Mouse (Mus musculus): ENCODE results near the gene Palm3. TPM values are rescaled to one million over a fixed set of nuclear protein-coding genes. Genes with fewer than 3 reads are reported as not detected.
"Not testable (repeated sequence)": the region's sequence is repeated elsewhere in the genome, so short reads cannot be mapped to it uniquely, and the experiment has no call there.

The Palm3 gene
- polyA plus RNA-seq, 1 experiment from 2014 or later = 2.1 TPM

- ATAC-seq (ENCODE audit: insufficient number of reproducible peaks, low FRiP score) = peak; percentile 17; the same call in 1 of the 2 replicates
- Histone ChIP-seq H3K9ac (peak overlapping the region; percentile 90), H3K36me3 (peaks cover 39% of the 10 kb centered on the region)
Observed at GRCm38 (mm10) chr8:83998231-83999056, 22.8 kb upstream of the Palm3 start.

DNA sequence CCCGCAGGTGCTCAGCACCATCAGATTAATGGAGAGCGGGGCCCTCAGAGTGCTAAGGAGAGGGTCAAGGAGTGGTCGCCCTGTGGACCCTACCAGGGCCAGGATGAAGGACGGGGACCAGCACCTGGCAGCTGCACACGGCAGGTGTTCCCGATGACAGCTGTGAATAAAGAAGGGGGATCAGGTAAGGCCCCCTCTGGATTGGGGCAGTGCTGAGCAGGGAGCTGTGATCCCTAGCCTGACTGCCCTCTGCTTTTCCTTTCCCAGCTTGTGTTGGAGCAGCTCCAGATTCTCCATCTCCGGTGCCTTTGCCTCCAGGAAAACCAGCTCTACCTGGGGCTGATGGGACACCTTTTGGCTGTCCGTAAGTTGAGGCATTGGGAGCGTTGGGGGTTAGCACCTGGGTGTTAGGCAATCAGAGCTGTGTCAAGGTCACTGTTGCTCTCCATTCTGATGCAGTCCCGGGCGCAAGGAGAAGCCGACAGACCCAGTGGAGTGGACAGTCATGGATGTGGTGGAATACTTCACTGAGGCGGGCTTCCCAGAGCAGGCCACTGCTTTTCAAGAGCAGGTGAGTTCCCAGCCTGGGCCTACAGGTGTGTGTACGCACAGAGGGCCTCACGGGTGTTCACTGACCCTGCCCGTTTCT, 22.1 kb upstream of the Palm3 start:
- peak overlapping the region; percentile 95 for H3K4me3 ChIP-seq
- H3K4me1 ChIP-seq (replicated peaks) = peaks cover 41% of the 10 kb centered on the region
- no peaks in the 10 kb centered on the region for H3K9me3 ChIP-seq (replicated peaks)
- ATAC-seq (ENCODE audit: insufficient number of reproducible peaks, low FRiP score) = no peak
- H3K4me2 ChIP-seq = peak overlapping the region; percentile 96
- H3K9ac ChIP-seq = peak overlapping the region; percentile 90
- peaks cover 19% of the 10 kb centered on the region for H3K27me3 ChIP-seq (replicated peaks)
- no peak overlapping the region for H3K27ac ChIP-seq (ENCODE audit: poor library complexity, severe bottlenecking)
- H3K36me3 ChIP-seq = peaks cover 33% of the 10 kb centered on the region
- WGBS = 68% methylated on average over 16 of the region's 16 CpGs

More at GRCm38 (mm10) chr8:83998231-83999056, 22.8 kb upstream of the Palm3 start:
- Histone ChIP-seq H3K9me3 (replicated peaks) (no peaks in the 10 kb centered on the region), H3K27ac (ENCODE audit: poor library complexity, severe bottlenecking) (peak overlapping the region; percentile 87), H3K27me3 (replicated peaks) (peaks cover 19% of the 10 kb centered on the region), H3K4me1 (replicated peaks) (peaks cover 35% of the 10 kb centered on the region), H3K4me3 (peak overlapping the region; percentile 95), H3K4me2 (peak overlapping the region; percentile 96)
- WGBS = 11% methylated on average over 91 of the region's 92 CpGs

DNA sequence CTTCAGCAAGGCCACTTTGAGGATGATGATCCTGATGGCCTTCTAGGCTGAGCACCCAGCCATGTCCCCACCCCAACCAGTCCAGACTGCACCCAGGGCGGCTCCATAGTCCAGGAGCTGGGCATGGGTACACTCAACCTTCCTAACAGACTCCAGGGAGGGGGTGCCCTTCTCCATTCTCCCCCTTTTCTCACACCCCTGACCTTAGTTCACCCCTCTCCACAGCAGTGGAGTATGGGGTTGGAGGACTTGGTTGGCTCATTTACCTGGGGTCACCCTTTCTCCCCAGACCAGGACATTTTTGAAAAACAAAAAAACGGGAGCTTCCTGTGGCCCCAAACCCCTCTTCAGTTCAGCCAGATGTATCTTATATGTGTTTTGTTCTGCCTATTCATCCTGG, 21.4 kb upstream of the Palm3 start:
- Histone ChIP-seq H3K27ac (ENCODE audit: poor library complexity, severe bottlenecking) (no peak overlapping the region), H3K9me3 (replicated peaks) (no peaks in the 10 kb centered on the region), H3K36me3 (peaks cover 27% of the 10 kb centered on the region), H3K9ac (no peak overlapping the region), H3K4me1 (replicated peaks) (peaks cover 44% of the 10 kb centered on the region), H3K4me3 (0 out of 2 replicates have a peak overlapping the region, but pooled peaks have one; percentile 0), H3K4me2 (0 out of 2 replicates have a peak overlapping the region, but pooled peaks have one; percentile 96), H3K27me3 (replicated peaks) (peaks cover 19% of the 10 kb centered on the region)
- 92% methylated on average over 2 of the region's 2 CpGs for WGBS
- ATAC-seq (ENCODE audit: insufficient number of reproducible peaks, low FRiP score) = no peak

- peaks cover 37% of the 10 kb centered on the region for H3K4me1 ChIP-seq (replicated peaks)
- peaks cover 21% of the 10 kb centered on the region for H3K36me3 ChIP-seq
- no peak for ATAC-seq (ENCODE audit: insufficient number of reproducible peaks, low FRiP score)
- H3K27ac ChIP-seq (ENCODE audit: poor library complexity, severe bottlenecking) = no peak within 1 kb of the TSS
- H3K4me2 ChIP-seq = peak within 1 kb of the TSS; percentile 35
- no peaks in the 10 kb centered on the region for H3K9me3 ChIP-seq (replicated peaks)
- peak within 1 kb of the TSS; percentile 14; the same call in 1 of the 2 replicates for H3K4me3 ChIP-seq
- peak within 1 kb of the TSS; percentile 26; the same call in 1 of the 2 replicates for H3K9ac ChIP-seq
- peaks cover 19% of the 10 kb centered on the region for H3K27me3 ChIP-seq (replicated peaks)
- WGBS = 37% methylated on average over 61 of the region's 61 CpGs
Observed at GRCm38 (mm10) chr8:84001281-84002000, 19.8 kb upstream of the Palm3 start, which contains the start of gene 1700067K01Rik. 1700067K01Rik (plus strand) TSS chr8:84001502.

GRCm38 (mm10) chr8:84002957-84003611, 18.2 kb upstream of the Palm3 start:
- Histone ChIP-seq H3K9me3 (replicated peaks) (no peaks in the 10 kb centered on the region), H3K27me3 (replicated peaks) (peaks cover 19% of the 10 kb centered on the region), H3K36me3 (peaks cover 21% of the 10 kb centered on the region), H3K4me1 (replicated peaks) (peaks cover 36% of the 10 kb centered on the region), H3K4me3 (no peak overlapping the region), H3K9ac (no peak overlapping the region), H3K4me2 (no peak overlapping the region), H3K27ac (ENCODE audit: poor library complexity, severe bottlenecking) (no peak overlapping the region)
- ATAC-seq (ENCODE audit: insufficient number of reproducible peaks, low FRiP score) = no peak
- 67% methylated on average over 12 of the region's 12 CpGs for WGBS

- Histone ChIP-seq H3K27ac (ENCODE audit: poor library complexity, severe bottlenecking) (no peak overlapping the region), H3K9me3 (replicated peaks) (no peaks in the 10 kb centered on the region), H3K4me3 (peak overlapping the region; percentile 60), H3K4me2 (peak overlapping the region; percentile 88), H3K4me1 (replicated peaks) (peaks cover 33% of the 10 kb centered on the region), H3K36me3 (peaks cover 21% of the 10 kb centered on the region), H3K9ac (peak overlapping the region; percentile 72; the same call in 1 of the 2 replicates), H3K27me3 (replicated peaks) (peaks cover 19% of the 10 kb centered on the region)
- WGBS = 77% methylated on average over 6 of the region's 6 CpGs
- ATAC-seq (ENCODE audit: insufficient number of reproducible peaks, low FRiP score) = no peak
Observed at GRCm38 (mm10) chr8:84003612-84004246, 17.5 kb upstream of the Palm3 start.

- no peaks in the 10 kb centered on the region for H3K9me3 ChIP-seq (replicated peaks)
- peak overlapping the region; percentile 72 for H3K9ac ChIP-seq
- H3K4me3 ChIP-seq = peak overlapping the region; percentile 60
- peaks cover 16% of the 10 kb centered on the region for H3K27me3 ChIP-seq (replicated peaks)
- peak overlapping the region; percentile 88 for H3K4me2 ChIP-seq
- under 1% methylated on average over 30 of the region's 30 CpGs for WGBS
- H3K27ac ChIP-seq (ENCODE audit: poor library complexity, severe bottlenecking) = peak overlapping the region; percentile 69
- ATAC-seq (ENCODE audit: insufficient number of reproducible peaks, low FRiP score) = peak; percentile 89
- peaks cover 15% of the 10 kb centered on the region for H3K36me3 ChIP-seq
- H3K4me1 ChIP-seq (replicated peaks) = peaks cover 23% of the 10 kb centered on the region
Observed at GRCm38 (mm10) chr8:84004533-84005201, 16.6 kb upstream of the Palm3 start.

DNA sequence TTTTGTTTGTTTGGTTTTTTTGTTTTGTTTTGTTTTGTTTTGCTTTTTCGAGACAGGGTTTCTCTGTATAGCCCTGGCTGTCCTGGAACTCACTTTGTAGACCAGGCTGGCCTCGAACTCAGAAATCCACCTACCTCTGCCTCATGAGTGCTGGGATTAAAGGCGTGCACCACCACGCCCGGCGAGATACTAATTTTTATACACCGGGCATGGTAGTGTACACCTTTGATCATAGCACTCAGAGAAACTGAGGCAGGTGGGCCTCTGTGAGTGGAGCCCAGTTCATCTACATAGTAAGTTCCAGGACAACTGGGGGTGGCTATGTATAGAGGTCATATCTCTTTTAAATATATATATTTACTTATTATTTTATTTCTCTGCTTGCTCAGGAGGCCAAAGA, 15.8 kb upstream of the Palm3 start:
- Histone ChIP-seq H3K27me3 (replicated peaks) (peaks cover 20% of the 10 kb centered on the region), H3K4me1 (replicated peaks) (peaks cover 21% of the 10 kb centered on the region)
- not testable (repeated sequence) for H3K9ac ChIP-seq; H3K9me3 ChIP-seq (replicated peaks); H3K4me2 ChIP-seq; ATAC-seq (ENCODE audit: insufficient number of reproducible peaks, low FRiP score); H3K27ac ChIP-seq (ENCODE audit: poor library complexity, severe bottlenecking); H3K4me3 ChIP-seq; H3K36me3 ChIP-seq
- WGBS = 92% methylated on average over 7 of the region's 7 CpGs

DNA sequence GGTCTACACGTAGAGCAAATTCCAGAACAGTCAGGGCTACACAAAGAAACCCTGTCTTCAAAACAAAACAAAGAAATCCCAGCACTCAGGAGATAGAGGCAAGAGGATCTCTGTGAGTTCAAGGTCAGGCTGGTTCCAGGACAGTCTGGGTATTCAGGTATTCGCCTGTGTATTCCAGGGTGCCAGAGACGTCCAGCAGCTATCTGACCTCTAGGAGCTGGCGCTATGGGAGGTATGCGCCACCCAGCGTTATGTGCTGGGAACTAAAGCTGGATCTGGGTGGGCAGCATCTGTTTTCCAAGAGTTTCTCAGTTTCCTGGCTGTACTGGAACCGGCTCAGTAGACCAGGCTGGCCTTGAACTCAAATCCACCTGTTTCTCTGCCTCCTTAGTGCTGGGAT, 12.9 kb upstream of the Palm3 start:
- Histone ChIP-seq H3K27ac (ENCODE audit: poor library complexity, severe bottlenecking) (no peak overlapping the region), H3K4me1 (replicated peaks) (peaks cover 30% of the 10 kb centered on the region), H3K36me3 (no peaks in the 10 kb centered on the region), H3K9ac (no peak overlapping the region), H3K9me3 (replicated peaks) (no peaks in the 10 kb centered on the region), H3K4me2 (no peak overlapping the region), H3K27me3 (replicated peaks) (peaks cover 32% of the 10 kb centered on the region), H3K4me3 (no peak overlapping the region)
- ATAC-seq (ENCODE audit: insufficient number of reproducible peaks, low FRiP score) = no peak
- 26% methylated on average over 7 of the region's 7 CpGs for WGBS

GRCm38 (mm10) chr8:84009876-84010275, 11.4 kb upstream of the Palm3 start:
- no peak overlapping the region for H3K9ac ChIP-seq
- 0 out of 2 replicates have a peak, but pooled peaks have one; percentile 36 for ATAC-seq (ENCODE audit: insufficient number of reproducible peaks, low FRiP score)
- H3K4me3 ChIP-seq = no peak overlapping the region

More at GRCm38 (mm10) chr8:84009876-84010275, 11.4 kb upstream of the Palm3 start:
- no peaks in the 10 kb centered on the region for H3K9me3 ChIP-seq (replicated peaks)
- peaks cover 22% of the 10 kb centered on the region for H3K4me1 ChIP-seq (replicated peaks)
- peaks cover 34% of the 10 kb centered on the region for H3K27me3 ChIP-seq (replicated peaks)
- no peak overlapping the region for H3K4me2 ChIP-seq
- H3K27ac ChIP-seq (ENCODE audit: poor library complexity, severe bottlenecking) = no peak overlapping the region
- H3K36me3 ChIP-seq = no peaks in the 10 kb centered on the region
- WGBS = 2% methylated on average over 11 of the region's 11 CpGs
